Mouse (Mus musculus) heart, postnatal 0 days (tissue): Measurements from ENCODE around the gene Trim27.

Source experiments
- CTCF ChIP-seq: IDR thresholded peaks from 2 replicates; pipeline ENCODE4 v1.5.1; 2016; ENCODE audit warnings: antibody characterized with exemption, control low read depth, low read depth
- EP300 ChIP-seq: IDR thresholded peaks from 2 replicates; pipeline ENCODE4 v1.6.1; 2016; ENCODE audit warnings: antibody characterized with exemption, low read depth

GRCm38 (mm10) chr13:21166936-21167909 lies 12.0 kb upstream of the Trim27 start:
- TF ChIP-seq CTCF (no peak), EP300 (no peak; the same call in 1 of the 2 replicates)
